Mouse (Mus musculus): ENCODE data around the gene Large2. TPM values are rescaled to one million over a fixed set of nuclear protein-coding genes. Genes with fewer than 3 reads are reported as not detected.
A peak's percentile ranks its signal among the peaks of the same experiment; 100 is the strongest.

The Large2 gene
- total and polyA plus RNA-seq, 3 experiments = 0.84 TPM; not detected in 2

DNA sequence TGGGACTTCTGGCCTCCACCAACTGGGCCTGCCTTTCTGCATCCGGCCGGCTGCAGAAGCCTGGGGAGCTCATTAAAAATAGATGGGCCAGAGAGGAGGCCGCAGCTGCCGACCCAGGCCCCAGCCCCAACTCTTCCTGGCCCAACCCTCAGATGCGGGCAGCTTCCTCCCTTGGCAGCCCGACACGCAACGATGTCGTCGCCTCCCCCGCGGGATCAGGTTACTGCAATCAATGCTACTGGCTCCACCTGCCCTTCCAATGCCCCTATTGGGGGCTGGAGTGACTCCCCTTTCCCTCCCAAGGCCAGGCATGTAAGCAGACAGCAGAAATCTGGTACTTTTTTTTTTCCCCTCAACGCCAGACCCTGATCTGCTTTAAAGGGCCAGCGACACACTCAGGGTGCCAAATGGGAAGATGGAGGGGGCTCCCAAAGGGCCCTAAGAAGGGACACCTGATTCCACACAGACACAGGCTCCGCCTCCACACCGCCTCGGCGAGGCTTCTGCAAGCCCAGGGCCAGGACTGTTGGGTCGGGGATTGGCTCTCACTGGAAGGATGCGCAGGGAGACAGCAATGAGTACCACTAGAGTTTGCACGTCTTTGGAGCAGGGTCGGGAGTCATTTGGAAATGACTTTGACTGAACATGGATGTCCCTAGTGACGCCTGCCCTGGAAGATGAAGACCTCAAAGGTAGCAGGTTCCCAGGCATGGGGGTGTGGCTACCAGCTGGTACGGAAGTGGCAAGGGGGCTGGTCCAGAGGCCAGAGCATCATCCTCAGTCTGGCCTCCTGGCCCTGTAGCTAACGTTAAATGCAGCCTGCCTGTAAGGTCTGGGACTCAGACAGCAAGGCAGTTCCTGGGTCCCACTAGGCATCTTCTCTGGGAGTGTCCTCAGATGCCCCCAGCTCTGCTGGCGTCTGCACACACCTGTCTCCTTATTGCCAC, 17.9 kb upstream of the Large2 start:
- Histone ChIP-seq H3K27me3 (ENCODE audit: control insufficient read depth, insufficient read depth, low read length) (no peaks in the 10 kb centered on the region), H3K79me2 (replicated peaks; ENCODE audit: control insufficient read depth, insufficient read depth, low read length) (no peaks in the 10 kb centered on the region), H3K9ac (ENCODE audit: low read depth, low read length) (peak overlapping the region; percentile 39; the same call in 1 of the 2 replicates), H3K4me3 (peak overlapping the region; percentile 16), H3K4me1 (ENCODE audit: control insufficient read depth, insufficient read depth, low read length) (peaks cover 2% of the 10 kb centered on the region; the same call in 1 of the 2 replicates), H3K27ac (peak overlapping the region; percentile 23; the same call in 1 of the 2 replicates), H3K36me3 (ENCODE audit: control insufficient read depth, insufficient read depth, low read length) (no peaks in the 10 kb centered on the region)
- WGBS = 10% methylated on average over 26 of the region's 26 CpGs
- TF ChIP-seq CTCF (IDR thresholded peaks at IDR 0.05) = no peak
- TF ChIP-seq EP300 (IDR thresholded peaks at IDR 0.05; ENCODE audit: insufficient read depth, low read depth, low read length) = no peak
- TF ChIP-seq POLR2A (IDR thresholded peaks at IDR 0.05; ENCODE audit: insufficient read depth, low read depth, low read length) = no peak
- DNase-seq = no peak
- intact Hi-C loops (cut with DNase I) = loop anchor here (2.0 kb wide), 1 partner anchor 28 kb away; no protein-coding TSS in a partner anchor

DNA sequence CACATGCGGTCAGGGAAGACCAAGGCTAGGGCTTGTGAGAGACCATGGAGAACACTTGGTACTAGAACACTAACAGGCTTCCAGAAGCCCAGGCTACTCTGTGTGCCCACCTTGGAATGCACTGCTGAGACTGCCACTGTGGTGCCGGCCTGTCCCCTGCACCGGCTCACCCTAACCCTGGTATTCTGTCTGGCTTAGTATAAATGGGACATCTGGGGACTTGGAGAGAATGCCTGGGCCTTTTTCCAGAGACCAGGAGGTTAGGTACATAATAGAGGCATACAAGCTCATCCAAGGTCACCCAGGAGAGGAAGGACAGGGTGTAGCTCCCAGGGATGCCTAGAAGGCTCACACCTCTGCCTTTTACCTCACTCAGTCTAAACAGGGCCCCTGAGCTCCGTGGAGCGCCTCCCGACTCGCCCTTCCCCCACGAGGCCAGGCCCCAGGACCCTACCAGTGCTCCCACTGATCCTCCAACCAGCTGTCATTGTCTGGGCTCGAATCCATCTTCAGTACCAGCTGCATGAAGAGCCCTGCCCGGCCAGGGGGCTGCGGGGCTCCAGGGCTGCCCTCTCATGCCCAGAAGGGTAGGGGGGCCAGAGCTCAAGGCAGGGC, 17.1 kb upstream of the Large2 start:
- no peaks in the 10 kb centered on the region for H3K79me2 ChIP-seq (replicated peaks; ENCODE audit: control insufficient read depth, insufficient read depth, low read length)
- DNase-seq = no peak
- intact Hi-C loops (cut with DNase I) = loop anchor here (2.0 kb wide), 1 partner anchor 29 kb away; no protein-coding TSS in a partner anchor
- H3K36me3 ChIP-seq (ENCODE audit: control insufficient read depth, insufficient read depth, low read length) = no peaks in the 10 kb centered on the region
- peak overlapping the region; percentile 39 for H3K9ac ChIP-seq (ENCODE audit: low read depth, low read length)
- H3K27ac ChIP-seq = peak overlapping the region; percentile 23; the same call in 1 of the 2 replicates
- peaks cover 2% of the 10 kb centered on the region; the same call in 1 of the 2 replicates for H3K4me1 ChIP-seq (ENCODE audit: control insufficient read depth, insufficient read depth, low read length)
- 37% methylated on average over 11 of the region's 11 CpGs for WGBS
- no peaks in the 10 kb centered on the region for H3K27me3 ChIP-seq (ENCODE audit: control insufficient read depth, insufficient read depth, low read length)
- no peak for TF ChIP-seq EP300 (IDR thresholded peaks at IDR 0.05; ENCODE audit: insufficient read depth, low read depth, low read length)
- H3K4me3 ChIP-seq = peak overlapping the region; percentile 16; the same call in 1 of the 2 replicates

DNA sequence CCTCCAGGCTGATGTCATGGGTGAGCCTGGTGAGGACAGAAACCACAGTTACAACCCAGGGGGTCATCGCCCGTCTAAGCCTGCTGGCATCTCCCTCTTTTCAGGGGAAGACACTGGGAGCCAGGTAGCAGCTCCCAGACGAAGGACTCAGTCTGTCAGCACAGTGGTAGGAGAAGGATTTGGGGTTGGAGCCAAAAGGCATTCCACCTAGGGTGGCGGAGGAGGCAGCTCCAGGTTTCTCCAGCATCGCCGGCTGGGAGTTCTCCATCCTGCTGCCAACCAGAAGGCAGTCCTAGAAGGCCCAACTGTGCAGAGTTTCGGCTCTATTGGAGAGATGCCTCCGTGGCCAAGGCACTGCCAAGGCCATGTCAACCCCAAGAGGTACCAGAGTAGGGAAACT, 16.4 kb upstream of the Large2 start:
- Histone ChIP-seq H3K36me3 (ENCODE audit: control insufficient read depth, insufficient read depth, low read length) (no peaks in the 10 kb centered on the region), H3K9ac (ENCODE audit: low read depth, low read length) (no peak overlapping the region), H3K27me3 (ENCODE audit: control insufficient read depth, insufficient read depth, low read length) (no peaks in the 10 kb centered on the region), H3K27ac (no peak overlapping the region), H3K4me3 (no peak overlapping the region), H3K4me1 (ENCODE audit: control insufficient read depth, insufficient read depth, low read length) (peaks cover 2% of the 10 kb centered on the region; the same call in 1 of the 2 replicates), H3K79me2 (replicated peaks; ENCODE audit: control insufficient read depth, insufficient read depth, low read length) (no peaks in the 10 kb centered on the region)
- no peak for TF ChIP-seq CTCF (IDR thresholded peaks at IDR 0.05)
- no peak for TF ChIP-seq POLR2A (IDR thresholded peaks at IDR 0.05; ENCODE audit: insufficient read depth, low read depth, low read length)
- no peak for TF ChIP-seq EP300 (IDR thresholded peaks at IDR 0.05; ENCODE audit: insufficient read depth, low read depth, low read length)
- 83% methylated on average over 8 of the region's 8 CpGs for WGBS
- intact Hi-C loops (cut with DNase I) = no loop called here
- no peak for DNase-seq

GRCm38 (mm10) chr2:92390206-92390930, 15.7 kb upstream of the Large2 start:
- Histone ChIP-seq H3K36me3 (ENCODE audit: control insufficient read depth, insufficient read depth, low read length) (no peaks in the 10 kb centered on the region), H3K79me2 (replicated peaks; ENCODE audit: control insufficient read depth, insufficient read depth, low read length) (no peaks in the 10 kb centered on the region), H3K27ac (no peak overlapping the region), H3K9ac (ENCODE audit: low read depth, low read length) (no peak overlapping the region), H3K4me1 (ENCODE audit: control insufficient read depth, insufficient read depth, low read length) (peaks cover 2% of the 10 kb centered on the region; the same call in 1 of the 2 replicates), H3K4me3 (no peak overlapping the region), H3K27me3 (ENCODE audit: control insufficient read depth, insufficient read depth, low read length) (no peaks in the 10 kb centered on the region)
- intact Hi-C loops (cut with DNase I) = no loop called here
- peak; percentile 59 to 60 for DNase-seq
- WGBS = 50% methylated on average over 6 of the region's 6 CpGs
- TF ChIP-seq EP300 (IDR thresholded peaks at IDR 0.05; ENCODE audit: insufficient read depth, low read depth, low read length) (no peak), CTCF (IDR thresholded peaks at IDR 0.05) (no peak), POLR2A (IDR thresholded peaks at IDR 0.05; ENCODE audit: insufficient read depth, low read depth, low read length) (no peak)

DNA sequence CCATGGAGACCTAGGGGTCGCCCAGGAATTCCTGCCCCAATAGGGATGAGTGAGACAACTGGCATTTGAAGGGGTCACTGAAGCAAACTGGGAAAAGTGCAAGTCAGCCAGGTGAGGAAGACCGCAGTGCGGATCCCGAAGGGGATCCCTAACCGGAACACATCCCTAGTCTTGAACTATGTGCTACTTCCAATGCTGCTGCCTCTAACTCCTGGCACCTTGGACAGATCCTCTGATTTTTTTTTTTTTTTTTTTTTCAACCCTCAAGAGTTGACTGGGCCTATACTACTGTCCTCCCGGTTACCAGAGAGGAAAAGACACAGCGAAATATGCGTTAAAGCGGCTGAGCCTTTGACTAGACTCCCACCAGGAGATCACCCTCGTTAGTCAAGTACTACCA, 15.0 kb upstream of the Large2 start:
- DNase-seq = no peak
- no peaks in the 10 kb centered on the region for H3K36me3 ChIP-seq (ENCODE audit: control insufficient read depth, insufficient read depth, low read length)
- H3K27me3 ChIP-seq (ENCODE audit: control insufficient read depth, insufficient read depth, low read length) = no peaks in the 10 kb centered on the region
- peaks cover 2% of the 10 kb centered on the region; the same call in 1 of the 2 replicates for H3K4me1 ChIP-seq (ENCODE audit: control insufficient read depth, insufficient read depth, low read length)
- H3K79me2 ChIP-seq (replicated peaks; ENCODE audit: control insufficient read depth, insufficient read depth, low read length) = no peaks in the 10 kb centered on the region
- intact Hi-C loops (cut with DNase I) = no loop called here
- H3K27ac ChIP-seq = peak overlapping the region; percentile 54
- 36% methylated on average over 10 of the region's 10 CpGs for WGBS
- H3K4me3 ChIP-seq = peak overlapping the region; percentile 56
- no peak for TF ChIP-seq CTCF (IDR thresholded peaks at IDR 0.05)
- no peak for TF ChIP-seq EP300 (IDR thresholded peaks at IDR 0.05; ENCODE audit: insufficient read depth, low read depth, low read length)
- no peak for TF ChIP-seq POLR2A (IDR thresholded peaks at IDR 0.05; ENCODE audit: insufficient read depth, low read depth, low read length)
- H3K9ac ChIP-seq (ENCODE audit: low read depth, low read length) = no peak overlapping the region

Measured in heart, adult 2 months (tissue).